Mouse (Mus musculus) myocyte (in vitro differentiated cells): ENCODE measurements at regions not wholly inside any gene's neighbourhood (a gene's known extent, or its start where the extent isn't known, plus 50 kb on each side); places are given as distances from the start of the nearest gene placed in this dataset.

Experiments used
- E2F4 ChIP-seq: IDR thresholded peaks from one replicate; pipeline ENCODE4 v1.6.1; 2011; ENCODE audit warnings: mild to moderate bottlenecking, control low read depth, moderate library complexity; ENCODE audit not compliant: insufficient read depth
- MAX ChIP-seq: IDR thresholded peaks from one replicate; pipeline ENCODE4 v1.6.1; 2011; ENCODE audit warnings: low read depth, mild to moderate bottlenecking, control low read depth
- MYOD1 ChIP-seq, 3 experiments: IDR thresholded peaks; one replicate each; pipeline ENCODE4 v1.6.1; 2011; ENCODE audit warnings: control low read depth in 2 of 3, low read depth in 2 of 3, mild to moderate bottlenecking in 2 of 3, moderate library complexity in 1 of 3; ENCODE audit not compliant: insufficient read length in 2 of 3, control insufficient read depth in 1 of 3
- POLR2A ChIP-seq: IDR thresholded peaks from one replicate; pipeline ENCODE4 v1.6.1; 2011; ENCODE audit warnings: low read depth, mild to moderate bottlenecking, control low read depth, moderate library complexity; ENCODE audit not compliant: insufficient read length
- POLR2AphosphoS2 ChIP-seq: IDR thresholded peaks from one replicate; pipeline ENCODE4 v1.6.1; 2011; ENCODE audit warnings: low read depth, control low read depth; ENCODE audit not compliant: insufficient read length

DNA sequence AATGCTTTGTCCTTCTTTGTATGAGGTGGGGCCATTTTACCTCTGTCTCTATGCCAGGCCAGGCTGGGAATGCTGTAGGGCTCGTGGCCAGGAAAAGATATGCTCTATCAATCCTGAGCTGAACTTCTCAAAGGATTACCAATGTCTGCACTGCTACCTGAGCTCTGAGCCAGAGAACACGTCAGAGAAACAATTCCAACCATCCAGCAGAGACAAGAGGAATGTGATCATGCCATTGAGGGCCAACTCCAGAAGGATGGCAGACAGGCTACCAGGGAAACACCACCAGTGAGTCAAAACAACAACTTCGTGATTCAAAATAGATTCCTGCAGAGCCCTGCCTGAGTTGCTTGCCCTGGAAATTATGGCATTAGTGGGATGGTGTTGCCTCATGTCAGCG, 361.0 kb downstream of the Adam3 start:
- TF ChIP-seq POLR2A (no peak), MAX (no peak), E2F4 (no peak), MYOD1 (IDR thresholded peaks at IDR 0.05; ENCODE audit: control insufficient read depth in 1 of 3, insufficient read length in 2 of 3, low read depth in 2 of 3) (no peak), POLR2AphosphoS2 (no peak)
